Mouse (Mus musculus) thymus, postnatal 10 days (tissue): ENCODE measurements at regions not wholly inside any gene's neighbourhood (a gene's known extent, or its start where the extent isn't known, plus 50 kb on each side); places are given as distances from the start of the nearest gene placed in this dataset.
"Not testable (repeated sequence)": the region's sequence is repeated elsewhere in the genome, so short reads cannot be mapped to it uniquely, and the experiment has no call there.

ENCODE experiments used
- DNase-seq, 2 experiments: peaks; one replicate each; pipeline ENCODE4 v3.0.0; 2021; ENCODE audit warnings: low spot score in 2 of 2

DNA sequence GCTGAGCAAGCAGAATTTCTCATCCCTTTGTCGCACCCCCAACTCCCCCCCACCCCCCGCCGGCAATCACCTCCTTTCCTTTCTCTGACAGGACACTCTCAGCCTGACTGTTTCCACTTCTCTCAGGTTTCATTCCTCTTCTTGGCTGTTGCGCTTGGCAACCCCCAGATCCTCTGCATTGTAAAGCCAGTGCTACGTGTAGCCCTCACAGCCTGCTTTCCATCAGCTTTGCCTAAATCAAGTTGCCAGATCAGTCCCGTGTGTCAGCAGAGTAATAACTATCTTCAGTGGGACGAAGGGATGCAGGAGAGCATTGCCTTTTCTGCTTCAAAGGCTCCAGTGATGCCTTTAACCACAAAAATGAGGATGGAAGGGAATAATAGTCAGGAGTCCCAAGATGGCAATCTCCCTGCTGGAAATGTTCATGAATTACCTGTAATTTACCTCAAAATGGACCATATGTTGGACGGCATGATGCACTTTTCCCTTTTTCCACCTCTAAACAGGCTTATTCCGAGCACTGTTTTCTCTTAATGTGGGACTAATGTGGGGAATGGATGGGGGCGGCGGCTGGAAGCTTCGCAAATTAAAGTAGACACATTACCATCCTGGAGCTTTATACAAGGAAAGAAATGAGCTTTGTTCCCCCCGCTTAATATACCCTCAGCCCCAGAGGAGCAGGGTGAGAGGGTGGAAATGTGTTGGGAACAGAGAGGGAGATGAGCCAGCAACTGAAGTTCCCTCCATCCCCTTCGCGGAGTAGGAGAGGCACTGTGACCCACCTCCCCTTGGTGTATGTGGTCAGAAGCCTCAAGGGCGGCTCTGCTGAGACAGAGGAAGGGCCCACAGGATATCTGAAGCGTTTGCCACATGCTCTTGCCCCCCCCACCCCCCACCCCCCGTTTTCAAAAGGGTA, 168.3 kb upstream of the Npvf start:
- DNase-seq, result no peak

- no peak for DNase-seq
Measured at GRCm38 (mm10) chr6:50823220-50823910, 169.1 kb upstream of the Npvf start.

- no peak for DNase-seq
Measured at GRCm38 (mm10) chr6:50824466-50824865, 170.2 kb upstream of the Npvf start.

DNA sequence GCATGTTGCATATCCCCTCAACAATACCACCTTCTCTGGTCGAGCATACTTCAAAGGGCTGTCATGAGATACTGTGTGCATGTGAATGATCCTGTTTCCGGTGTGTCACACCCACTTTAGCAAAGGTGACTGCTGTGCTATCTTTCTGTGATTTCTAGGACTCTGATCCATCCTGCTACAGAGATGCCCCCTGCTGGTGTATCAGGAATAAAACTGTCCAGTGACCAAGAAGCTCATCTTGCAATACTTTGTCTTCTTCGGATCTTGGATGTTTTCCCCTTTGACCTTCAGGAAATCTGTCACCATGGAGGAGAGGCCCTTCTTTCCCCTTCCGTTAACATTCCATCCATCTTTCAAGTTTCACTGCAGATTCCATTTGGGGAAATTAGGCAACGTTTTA, 177.5 kb upstream of the Npvf start:
- DNase-seq, result no peak

DNA sequence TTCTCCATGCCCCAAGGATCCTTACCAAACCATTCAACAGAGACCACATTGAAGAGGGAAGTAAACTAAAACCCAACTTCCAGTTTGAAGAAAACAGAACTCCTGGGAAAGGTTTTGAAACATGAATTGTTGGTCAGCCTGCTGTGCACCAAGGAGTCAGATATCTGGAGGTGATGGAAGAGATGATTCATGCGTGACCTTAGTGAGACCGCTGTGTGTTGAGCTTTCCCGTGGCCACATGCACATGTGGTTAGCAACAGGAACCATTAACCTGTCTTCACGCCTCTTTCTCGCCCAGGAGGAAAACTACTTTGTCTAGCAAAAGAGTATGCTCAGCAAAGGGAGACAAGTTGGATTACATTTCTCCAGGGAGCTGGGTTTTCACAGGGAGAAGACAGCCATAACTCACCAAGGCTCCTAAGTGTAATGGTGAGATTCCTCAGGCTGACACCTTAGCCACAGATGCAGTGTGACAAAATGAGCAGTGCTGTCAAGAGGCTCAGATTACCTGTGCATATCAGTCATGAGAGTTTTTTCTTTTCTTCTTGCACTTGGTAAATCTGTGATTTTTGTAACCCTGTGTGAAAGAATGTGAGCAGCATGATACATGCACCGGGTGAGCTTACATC, 181.9 kb upstream of the Npvf start:
- DNase-seq, result no peak

GRCm38 (mm10) chr6:50840826-50841225, 186.6 kb upstream of the Npvf start:
- DNase-seq, result no peak

DNA sequence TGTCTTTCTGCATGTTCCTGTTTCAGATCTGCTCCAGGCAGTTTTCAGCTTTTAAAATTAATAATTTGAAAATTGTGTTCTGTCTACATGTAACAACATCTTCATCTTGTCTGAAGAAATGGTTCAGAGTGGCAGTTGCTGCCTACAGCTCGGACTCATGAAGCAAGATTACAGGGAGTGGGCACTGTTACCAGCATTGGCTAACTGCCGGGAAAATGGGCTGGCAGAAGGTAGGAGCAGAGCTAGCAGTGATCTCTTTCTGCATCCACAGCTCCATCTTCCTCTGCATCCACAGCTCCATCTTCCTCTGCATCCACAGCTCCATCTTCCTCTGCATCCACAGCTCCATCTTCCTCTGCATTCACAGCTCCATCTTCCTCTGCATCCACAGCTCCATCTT, 191.0 kb upstream of the Npvf start:
- DNase-seq, result not testable (repeated sequence)

DNA sequence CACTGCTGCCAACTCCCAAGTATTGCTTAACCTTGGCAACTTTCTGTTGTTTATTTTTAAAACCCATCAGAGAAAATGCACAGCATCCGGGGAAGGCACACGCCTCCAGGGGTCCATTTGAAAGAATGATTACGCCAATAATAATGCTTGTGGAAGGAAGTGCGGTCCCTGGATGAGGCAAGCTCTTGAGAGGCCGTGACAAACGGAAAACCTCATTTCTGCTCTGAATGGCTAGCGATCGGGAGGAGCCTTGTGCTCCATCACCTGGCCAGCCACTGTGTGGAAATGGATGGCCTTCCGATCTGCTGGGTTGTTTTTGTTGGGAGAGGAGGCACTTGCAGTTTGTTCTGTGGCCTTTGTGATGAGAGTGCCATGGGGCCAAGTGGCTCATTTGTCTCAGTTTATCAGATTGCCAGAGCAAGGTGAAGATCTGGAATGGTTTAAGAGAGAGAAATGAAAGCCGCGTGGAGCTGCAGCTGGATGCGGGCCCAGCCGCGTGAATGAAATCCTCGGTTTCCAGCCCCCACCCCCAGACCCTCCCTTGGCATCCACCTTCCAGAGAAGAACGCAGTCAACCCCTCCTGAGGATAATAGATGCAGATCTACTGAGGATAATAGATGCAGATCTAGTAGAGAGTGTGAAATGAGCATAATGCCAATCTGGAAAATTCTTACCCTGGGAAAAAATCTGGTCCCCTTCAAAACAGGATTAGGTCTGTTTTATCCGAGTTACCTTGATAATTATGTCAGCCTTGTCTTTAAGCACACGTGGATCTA, 192.7 kb upstream of the Npvf start:
- no peak for DNase-seq

GRCm38 (mm10) chr6:50847548-50847947, 193.3 kb upstream of the Npvf start:
- no peak for DNase-seq

GRCm38 (mm10) chr6:50859162-50859561, 204.9 kb upstream of the Npvf start:
- no peak for DNase-seq

DNA sequence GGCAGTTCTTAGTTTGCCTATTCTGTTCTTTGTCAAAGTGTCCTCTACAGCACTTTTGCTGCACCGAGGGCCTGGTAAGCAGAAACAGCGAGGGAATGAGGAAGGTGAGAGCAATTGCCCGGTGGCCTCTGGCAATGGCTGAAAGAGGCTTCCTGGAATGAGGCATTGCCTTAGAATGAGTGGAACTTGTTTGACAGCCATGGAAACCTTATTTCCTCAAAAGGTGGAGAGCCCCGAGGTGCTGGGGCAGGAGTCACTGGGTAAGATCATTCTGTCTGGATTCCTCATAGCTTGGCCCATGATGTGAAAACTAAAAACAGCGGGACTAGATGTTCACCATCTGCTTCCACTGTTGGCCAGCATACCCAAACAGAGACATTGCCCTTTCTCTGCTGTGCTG, 223.8 kb upstream of the Npvf start:
- no peak for DNase-seq

- DNase-seq, result no peak
Measured at GRCm38 (mm10) chr6:50882298-50882697, 228.1 kb upstream of the Npvf start.

GRCm38 (mm10) chr6:50882759-50883158, 228.5 kb upstream of the Npvf start:
- no peak for DNase-seq

- DNase-seq, result no peak
Measured at GRCm38 (mm10) chr6:50885031-50885430, 230.8 kb upstream of the Npvf start.

GRCm38 (mm10) chr6:50885771-50886360, 231.6 kb upstream of the Npvf start:
- no peak for DNase-seq

DNA sequence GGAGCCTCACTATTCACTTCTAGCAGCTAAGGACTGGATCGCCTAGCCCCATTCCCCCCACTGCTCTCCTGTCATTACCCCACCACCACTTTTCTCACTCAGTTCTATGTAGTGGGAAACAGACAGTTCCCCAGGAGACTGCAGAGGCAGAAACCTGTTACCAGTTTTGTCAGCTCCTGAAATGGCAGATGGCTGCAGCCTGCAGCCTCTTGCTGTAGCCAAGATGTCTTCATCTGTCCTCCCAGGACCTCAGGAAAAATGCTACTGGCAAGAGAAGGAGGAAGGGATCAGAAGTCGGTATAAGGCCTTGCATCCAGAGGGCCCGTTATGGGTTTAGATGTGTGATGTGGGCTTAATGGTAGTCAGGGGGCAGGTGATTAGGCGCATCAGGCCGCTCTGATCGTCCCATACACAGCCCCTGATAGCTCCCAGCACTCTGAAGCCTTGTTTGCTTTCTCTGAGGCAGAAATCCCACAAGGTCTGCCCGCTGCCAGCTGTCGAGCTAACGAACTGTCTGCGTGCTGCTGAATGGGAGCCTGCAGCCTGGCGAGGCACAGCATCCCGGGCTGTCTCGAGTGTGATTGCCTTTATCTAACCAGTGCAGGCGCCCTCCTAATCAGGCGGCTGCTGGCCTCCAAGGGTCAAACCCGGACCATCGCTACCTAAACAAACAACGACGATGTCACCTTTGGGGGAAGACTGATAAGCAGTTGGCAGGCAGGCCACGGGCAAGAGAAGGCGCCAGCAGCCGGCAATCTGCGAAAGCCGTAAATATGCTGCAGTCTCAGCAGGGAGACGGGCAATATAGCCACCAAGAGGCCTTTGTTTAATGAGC, 236.3 kb upstream of the Npvf start:
- no peak for DNase-seq

DNA sequence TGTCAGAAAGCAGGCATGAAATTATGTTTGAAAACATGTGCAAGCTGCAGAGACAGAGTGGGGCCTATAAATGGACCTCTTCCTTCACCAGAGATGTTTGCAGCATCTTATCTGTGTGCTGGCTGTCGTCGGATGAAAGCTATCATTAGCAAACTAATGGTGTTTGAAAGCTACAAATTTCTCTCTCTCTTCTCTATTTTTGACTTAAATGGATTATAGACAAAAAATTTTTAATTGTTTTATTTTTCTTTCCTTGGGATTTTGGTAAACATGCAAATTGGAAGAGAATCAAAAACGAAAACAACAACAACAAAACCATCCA, 236.9 kb upstream of the Npvf start:
- DNase-seq, result no peak

- no peak for DNase-seq
Measured at GRCm38 (mm10) chr6:50898792-50899191, 244.6 kb upstream of the Npvf start.

DNA sequence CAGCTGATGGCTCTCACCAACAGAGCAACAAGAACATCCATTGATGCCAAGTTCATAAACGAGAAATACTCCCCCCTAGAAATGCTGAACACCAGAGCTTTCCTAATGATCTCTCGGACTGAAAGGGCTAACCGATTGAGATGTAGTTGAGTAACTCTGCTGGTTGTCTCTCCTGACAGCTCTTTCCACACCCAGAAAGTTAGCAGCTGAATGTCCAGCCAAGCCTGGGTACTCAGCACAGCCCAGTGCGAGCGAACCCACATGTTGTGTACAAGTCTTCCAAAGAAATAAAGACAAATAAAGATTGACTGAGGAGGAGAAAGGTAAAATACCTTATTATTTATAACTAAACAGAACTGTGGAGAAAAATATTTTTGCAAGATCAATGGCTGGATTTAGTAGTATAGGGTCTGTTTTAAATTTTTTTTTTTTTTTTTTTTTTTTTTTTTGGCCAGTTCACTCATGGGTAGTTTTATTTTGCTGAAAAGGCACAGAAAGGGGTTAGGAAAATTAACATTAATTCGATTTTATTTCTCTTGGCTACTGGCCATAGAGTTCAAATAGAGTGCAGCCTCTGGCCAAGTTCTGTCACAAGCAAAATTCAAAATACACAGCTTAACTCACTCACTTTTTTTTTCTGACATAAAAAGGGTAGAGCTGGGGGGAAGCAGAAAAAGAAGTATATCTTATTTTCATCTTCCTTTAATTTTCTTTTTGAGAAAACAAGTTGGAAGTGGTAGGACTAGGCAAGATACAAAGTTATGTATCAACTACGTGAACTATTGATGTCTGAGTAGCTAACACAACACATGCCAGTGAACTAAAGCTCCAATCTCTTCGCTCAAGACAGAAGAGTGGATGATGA, 261.2 kb upstream of the Npvf start:
- DNase-seq, result no peak

GRCm38 (mm10) chr6:50918248-50918647, 264.0 kb upstream of the Npvf start:
- DNase-seq, result no peak
